Mouse (Mus musculus) stomach, postnatal 0 days (tissue): ENCODE results near the gene Taf1d.

Experiments used
- CTCF ChIP-seq: IDR thresholded peaks from 2 replicates; pipeline ENCODE4 v1.5.1; 2016; ENCODE audit warnings: antibody characterized with exemption, low read depth, mild to moderate bottlenecking, moderate library complexity
- EP300 ChIP-seq: optimal IDR thresholded peaks from 2 replicates; pipeline ENCODE3; 2016; ENCODE audit warnings: antibody characterized with exemption

- no peak for TF ChIP-seq CTCF
- TF ChIP-seq EP300: no peak
Observed at GRCm38 (mm10) chr9:15313633-15314032, 7.6 kb downstream of the Taf1d start.
